Mouse (Mus musculus) ES-E14 (cell line): ENCODE results near the gene Srcin1. TPM values are rescaled to one million over a fixed set of nuclear protein-coding genes. Genes with fewer than 3 reads are reported as not detected.

Experiments
- DNase-seq: peaks from one replicate; pipeline ENCODE4 v3.0.0-alpha.2; 2013; ENCODE audit warnings: low read depth, low spot score
- H3K27ac ChIP-seq: 2 replicates; pipeline ENCODE4 v1.5.1; 2012; ENCODE audit warnings: low read depth, mild to moderate bottlenecking, low read length, moderate library complexity, mixed read lengths; ENCODE audit not compliant: poor library complexity, insufficient read depth, severe bottlenecking
- H3K36me3 ChIP-seq: 2 replicates; pipeline ENCODE4 v1.6.1; 2012; ENCODE audit warnings: mild to moderate bottlenecking, low read length, moderate library complexity, mixed read lengths; ENCODE audit not compliant: control insufficient read depth, poor library complexity, insufficient read depth, severe bottlenecking
- H3K4me1 ChIP-seq, 2 experiments: fragments of 150-350 bp in 1 of 2; sonication (generic) in 1 of 2; 2 replicates each; pipeline ENCODE4 v1.6.1; 2012; ENCODE audit warnings: low read length in 2 of 2, mild to moderate bottlenecking in 1 of 2, mixed read lengths in 1 of 2; ENCODE audit not compliant: control insufficient read depth in 2 of 2, insufficient read depth in 2 of 2, poor library complexity in 1 of 2
- H3K4me3 ChIP-seq, 2 experiments: fragments of 150-350 bp in 1 of 2; sonication (generic) in 1 of 2; 2 replicates each; pipeline ENCODE4 v1.5.1; 2012; ENCODE audit warnings: low read length in 2 of 2, low read depth in 1 of 2, mild to moderate bottlenecking in 1 of 2, mixed read lengths in 1 of 2; ENCODE audit not compliant: insufficient read depth in 1 of 2, poor library complexity in 1 of 2, severe bottlenecking in 1 of 2
- H3K9ac ChIP-seq: 2 replicates; pipeline ENCODE4 v1.6.1; 2012; ENCODE audit warnings: low read depth, mild to moderate bottlenecking, low read length, mixed read lengths; ENCODE audit not compliant: poor library complexity, insufficient read depth, severe bottlenecking
- H3K9me3 ChIP-seq: fragments of 150-350 bp; sonication (generic); 2 replicates; pipeline ENCODE4 v1.6.1; 2012; ENCODE audit warnings: low read depth, mild to moderate bottlenecking, low read length; ENCODE audit not compliant: control insufficient read depth, insufficient read depth
- CHD2 ChIP-seq: IDR thresholded peaks from 2 replicates; pipeline ENCODE4 v1.6.1; 2014; ENCODE audit warnings: mild to moderate bottlenecking, low read depth, low read length, inconsistent platforms
- HCFC1 ChIP-seq: IDR thresholded peaks from 2 replicates; pipeline ENCODE4 v1.6.1; 2012; ENCODE audit warnings: low read length, inconsistent platforms, borderline replicate concordance; ENCODE audit not compliant: insufficient read depth
- MAFK ChIP-seq: IDR thresholded peaks from 2 replicates; pipeline ENCODE4 v1.6.1; 2014; ENCODE audit warnings: mild to moderate bottlenecking, low read depth, low read length, inconsistent platforms; ENCODE audit not compliant: insufficient read depth
- ZC3H11A ChIP-seq: IDR thresholded peaks from 2 replicates; pipeline ENCODE4 v1.6.1; 2012; ENCODE audit warnings: low read depth, mild to moderate bottlenecking, inconsistent platforms, low read length, borderline replicate concordance
- ZNF384 ChIP-seq: IDR thresholded peaks from 2 replicates; pipeline ENCODE4 v1.6.1; 2012; ENCODE audit warnings: low read depth, low read length, inconsistent platforms
- in situ Hi-C, 2 experiments: fragments of 600-800 bp; cut with MboI; formaldehyde crosslinking; loops; one replicate each; pipeline ENCODE4 v1.15.1; 2025; ENCODE audit warnings: low sequenced_read_pairs in 2 of 2, inconsistent platforms in 1 of 2; ENCODE audit not compliant: unreplicated experiment in 2 of 2
- total RNA-seq: library from RNA; depleted of rRNA; stranded (reverse); fragments of 300-350 nt; gene quantifications from 2 replicates; pipeline ENCODE4 v1.2.3, GENCODE M21; 2012

Gene Srcin1
- total RNA-seq, 1 experiment, result 2.4 TPM

- no peaks in the 10 kb centered on the region for H3K9me3 ChIP-seq
- no peak overlapping the region for H3K9ac ChIP-seq
- H3K4me3 ChIP-seq, result no peak overlapping the region
- H3K36me3 ChIP-seq, result peaks cover 29% of the 10 kb centered on the region
- H3K4me1 ChIP-seq, result peaks cover 0 to 12% of the 10 kb centered on the region in 2 experiments; a peak in 2 of 4 replicates
- DNase-seq, result no peak
- no peak overlapping the region for H3K27ac ChIP-seq
- in situ Hi-C loops, result no loop called here
- TF ChIP-seq MAFK (no peak), ZNF384 (no peak), CHD2 (no peak), ZC3H11A (no peak), HCFC1 (no peak)
Measured at GRCm38 (mm10) chr11:97619391-97619795, 43.4 kb upstream of the Srcin1 start.

- H3K27ac ChIP-seq, result peak overlapping the region; percentile 58; the same call in 1 of the 2 replicates
- in situ Hi-C loops, result no loop called here
- peaks cover 28% of the 10 kb centered on the region for H3K36me3 ChIP-seq
- TF ChIP-seq HCFC1, result no peak
- TF ChIP-seq MAFK, result peak; percentile 64; the same call in 1 of the 2 replicates
- no peak for DNase-seq
- peaks cover 0 to 12% of the 10 kb centered on the region in 2 experiments; a peak in 2 of 4 replicates for H3K4me1 ChIP-seq
- peak overlapping the region; percentile 55 for H3K9ac ChIP-seq
- no peaks in the 10 kb centered on the region for H3K9me3 ChIP-seq
- H3K4me3 ChIP-seq, result no peak overlapping the region; a peak in 1 of 4 replicates
Measured at GRCm38 (mm10) chr11:97618368-97618767, 42.4 kb upstream of the Srcin1 start.

DNA sequence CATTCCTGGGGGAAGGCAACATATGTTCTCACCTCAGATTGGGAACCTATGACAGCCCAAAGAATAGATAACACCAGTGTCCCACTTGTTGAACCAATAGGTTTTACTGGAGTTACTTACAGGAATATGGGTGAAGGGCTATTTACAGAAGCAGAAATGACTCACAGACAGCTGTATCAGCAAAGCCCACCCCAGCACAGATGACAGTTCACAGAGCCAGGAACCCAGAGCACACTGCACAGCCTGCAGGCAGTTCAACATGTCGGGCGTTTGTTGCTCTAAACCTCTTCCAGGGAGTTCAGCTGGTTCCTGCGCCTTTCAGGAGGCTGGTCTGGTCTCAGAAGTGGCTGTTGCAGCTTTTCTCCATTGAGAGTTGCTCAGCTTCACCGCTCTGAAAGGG lies 39.3 kb upstream of the Srcin1 start:
- H3K4me3 ChIP-seq, result no peak overlapping the region
- no peak for DNase-seq
- no peak overlapping the region for H3K9ac ChIP-seq
- TF ChIP-seq ZC3H11A, result no peak
- TF ChIP-seq HCFC1, result no peak
- no peak for TF ChIP-seq ZNF384
- no peak for TF ChIP-seq MAFK
- no peak for TF ChIP-seq CHD2
- H3K9me3 ChIP-seq, result no peaks in the 10 kb centered on the region
- no peak overlapping the region for H3K27ac ChIP-seq
- peaks cover 0 to 12% of the 10 kb centered on the region in 2 experiments; a peak in 2 of 4 replicates for H3K4me1 ChIP-seq
- H3K36me3 ChIP-seq, result peaks cover 17% of the 10 kb centered on the region
- in situ Hi-C loops, result no loop called here

DNA sequence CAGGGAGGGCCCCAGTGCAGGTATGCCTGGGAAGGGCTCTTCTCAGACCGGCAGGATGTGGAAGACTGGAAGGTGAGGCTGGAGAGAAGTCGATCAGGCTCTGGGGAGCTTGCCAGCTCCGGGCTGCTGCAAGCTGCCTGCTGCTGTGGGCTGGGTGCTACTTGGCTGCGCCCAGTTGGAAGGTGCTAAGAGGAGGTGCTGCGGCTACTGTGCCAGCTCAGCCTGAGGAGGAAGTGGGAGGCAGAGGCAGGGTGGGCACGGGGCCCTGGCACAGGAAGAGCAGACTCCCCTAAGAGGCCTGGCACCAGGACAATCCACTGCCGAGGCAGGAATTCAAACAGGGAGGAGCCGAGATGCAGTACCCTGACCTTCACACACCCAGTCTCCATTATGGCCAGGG lies 35.1 kb upstream of the Srcin1 start:
- Histone ChIP-seq H3K9ac (no peak overlapping the region), H3K9me3 (no peaks in the 10 kb centered on the region), H3K4me1 (peaks cover 4 to 14% of the 10 kb centered on the region in 2 experiments; a peak in 3 of 4 replicates), H3K27ac (no peak overlapping the region), H3K36me3 (peaks cover 20% of the 10 kb centered on the region; the same call in 1 of the 2 replicates), H3K4me3 (no peak overlapping the region)
- no peak for DNase-seq
- TF ChIP-seq ZNF384, result no peak
- no peak for TF ChIP-seq MAFK
- no peak for TF ChIP-seq CHD2
- TF ChIP-seq ZC3H11A, result no peak
- TF ChIP-seq HCFC1, result no peak
- in situ Hi-C loops, result no loop called here

DNA sequence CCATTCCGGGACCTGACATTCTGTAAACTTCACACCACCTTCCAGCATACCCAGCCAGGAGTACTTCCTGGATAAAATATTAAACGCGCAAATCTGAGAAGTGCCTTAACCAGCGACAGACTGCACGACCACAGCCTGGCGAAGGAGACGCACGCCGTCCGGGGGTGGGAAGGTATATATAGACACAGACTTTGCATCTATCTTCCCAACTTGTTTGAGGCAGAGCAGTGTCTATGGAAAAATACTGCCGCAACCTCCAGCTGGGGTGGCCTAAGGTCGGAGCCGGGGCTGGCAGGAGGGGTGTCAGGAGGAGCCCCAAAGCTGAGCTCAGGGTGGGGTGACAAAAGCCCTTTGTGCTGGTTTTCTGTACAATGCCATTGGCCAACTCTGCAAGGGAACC lies 33.8 kb upstream of the Srcin1 start:
- TF ChIP-seq ZNF384 (no peak), MAFK (no peak), CHD2 (no peak), HCFC1 (no peak), ZC3H11A (no peak)
- in situ Hi-C loops, result no loop called here
- no peak overlapping the region for H3K9ac ChIP-seq

More for the DNA sequence above, 33.8 kb upstream of the Srcin1 start:
- H3K9me3 ChIP-seq, result no peaks in the 10 kb centered on the region
- no peak overlapping the region for H3K27ac ChIP-seq
- H3K4me1 ChIP-seq, result peaks cover 4 to 15% of the 10 kb centered on the region in 2 experiments; a peak in 3 of 4 replicates
- DNase-seq, result no peak
- peaks cover 22% of the 10 kb centered on the region; the same call in 1 of the 2 replicates for H3K36me3 ChIP-seq
- no peak overlapping the region for H3K4me3 ChIP-seq
